Mouse (Mus musculus): Measurements from ENCODE around the gene Olfr64.

Olfr64 gene

DNA sequence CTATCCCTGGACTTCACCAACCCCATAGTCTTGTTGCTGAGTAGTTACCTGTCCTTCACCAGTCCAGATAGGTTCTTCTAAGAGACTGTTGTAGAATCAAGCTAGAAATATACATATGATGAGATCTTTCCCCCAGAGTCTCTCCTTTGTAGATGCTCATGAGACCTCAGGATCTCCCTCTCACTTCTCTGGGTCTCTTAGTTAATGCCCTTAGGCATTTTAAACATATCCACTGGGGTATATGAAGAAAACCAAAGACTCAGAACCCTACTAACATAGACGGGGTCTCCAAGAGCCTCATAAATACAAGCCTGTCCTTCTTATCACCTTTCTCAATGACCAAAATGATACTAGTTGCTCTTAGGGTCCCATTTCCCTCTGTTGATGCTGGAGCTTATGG is at the start of gene Olfr64:
Olfr64 (minus strand) TSS at position 101 of the 400 bp plus-strand sequence.
- no peak for DNase-seq (ENCODE audit: low read depth, low spot score)

DNA sequence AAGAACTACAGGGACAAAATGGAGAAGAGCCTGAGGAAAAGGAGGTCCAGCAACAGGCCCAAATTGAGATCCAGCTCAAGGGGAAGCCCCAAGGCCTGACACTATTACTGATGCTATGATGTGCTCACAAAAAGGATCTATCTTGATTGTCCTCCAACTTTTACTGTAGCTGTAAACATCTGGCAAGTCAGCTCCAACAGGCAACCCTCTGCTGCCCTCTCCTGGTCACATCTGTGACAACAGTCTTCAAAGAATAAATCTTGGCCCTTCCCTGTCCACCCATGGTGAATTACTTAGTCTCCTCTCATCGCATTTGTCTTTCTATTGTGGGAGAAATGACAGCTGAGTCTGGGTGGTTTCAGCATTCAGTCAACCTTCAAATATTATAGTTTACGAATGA is 48.4 kb upstream of the Olfr64 start:
- peak; percentile 27 for DNase-seq (ENCODE audit: low read depth, low spot score)

DNA sequence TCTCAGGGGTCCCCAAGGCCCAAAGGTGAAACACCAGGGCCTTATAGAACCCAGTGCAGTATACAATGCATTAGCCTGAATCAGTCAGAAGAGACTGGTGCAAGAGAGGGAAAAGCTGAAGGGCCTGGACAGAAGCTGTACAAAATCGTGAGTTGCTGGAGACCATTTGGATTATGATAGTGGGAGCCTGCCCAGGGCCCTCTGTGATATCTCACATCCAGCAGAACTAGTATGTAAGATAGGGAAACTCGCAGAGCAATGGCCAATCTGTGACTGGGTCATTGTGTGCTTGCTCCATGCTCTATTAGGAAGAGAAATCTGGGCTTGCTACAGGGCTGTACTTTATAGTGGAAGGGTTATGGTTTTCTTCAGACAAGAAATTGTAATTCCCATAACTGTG is 40.0 kb upstream of the Olfr64 start, which contains the start of gene Olfr632:
Olfr632 (plus strand) TSS at position 84 of the 400 bp plus-strand sequence.
- DNase-seq (ENCODE audit: low read depth, low spot score) = no peak

DNA sequence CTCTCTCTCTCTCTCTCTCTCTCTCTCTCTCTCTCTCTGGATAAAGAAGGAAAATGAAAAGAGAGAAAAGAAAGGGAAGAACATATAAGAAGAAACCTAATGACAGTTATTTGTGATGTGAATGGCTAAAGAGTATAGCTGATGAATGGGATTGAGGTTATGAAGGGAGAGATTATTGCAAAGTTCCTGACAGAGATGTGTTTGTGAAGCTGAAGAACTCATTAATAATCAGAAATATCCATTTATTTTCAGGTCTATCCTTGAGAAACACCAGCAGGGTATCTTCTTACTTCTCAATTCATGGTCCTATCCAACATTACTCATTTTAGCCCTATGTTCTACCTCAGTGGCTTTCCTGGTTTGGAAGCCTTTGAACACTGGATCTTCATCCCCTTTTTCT is 34.2 kb upstream of the Olfr64 start, which contains the start of gene Olfr631:
Olfr631 (plus strand) TSS at position 301 of the 400 bp plus-strand sequence.
- no peak for DNase-seq (ENCODE audit: low read depth, low spot score)

DNA sequence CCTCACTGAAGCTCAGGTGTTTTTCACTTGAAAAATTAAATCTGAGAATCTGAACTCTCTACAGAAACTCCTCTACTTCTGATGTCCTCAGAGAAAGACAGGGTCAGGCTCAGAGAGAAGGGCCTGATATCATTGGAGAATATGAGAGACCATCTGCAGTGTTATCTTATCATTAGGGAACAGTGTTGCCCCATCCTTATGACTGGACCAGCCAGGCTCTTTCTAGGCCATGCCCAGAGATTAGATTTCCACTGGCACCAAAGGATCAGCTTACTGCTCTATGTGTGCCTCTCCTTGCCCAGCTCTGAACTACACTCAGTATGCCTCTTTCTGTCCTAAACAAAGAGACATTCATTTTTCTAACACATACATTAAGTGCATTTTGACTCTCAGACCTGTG is 21.1 kb upstream of the Olfr64 start:
- no peak for DNase-seq (ENCODE audit: low read depth, low spot score)

DNA sequence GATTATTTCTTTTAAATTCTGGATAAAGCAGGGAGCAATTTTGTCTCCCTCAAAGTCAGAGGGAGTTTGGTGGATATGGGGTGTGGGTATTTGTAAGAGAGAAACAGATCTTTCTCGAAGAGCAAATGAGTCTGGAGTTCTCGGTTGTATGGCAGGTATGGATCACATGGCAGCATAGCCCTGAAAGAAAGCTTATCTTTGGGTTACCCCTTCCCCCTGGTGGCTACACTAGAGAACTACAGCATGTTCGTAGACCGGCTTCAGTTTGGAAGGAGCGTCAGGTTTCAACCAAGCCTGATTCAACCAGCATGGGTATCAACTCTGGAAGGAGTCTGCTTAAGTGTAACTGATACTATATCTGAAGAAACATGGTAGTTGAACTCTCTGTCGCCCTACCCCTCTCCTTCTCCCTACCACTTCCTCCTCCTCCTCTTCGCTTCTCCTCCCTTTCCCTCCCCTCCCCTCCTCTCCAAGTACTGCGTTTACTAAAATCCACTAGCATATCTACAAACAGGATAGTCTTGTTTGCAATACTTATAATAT is 18.8 kb upstream of the Olfr64 start:
- DNase-seq (ENCODE audit: low read depth, low spot score) = no peak

DNA sequence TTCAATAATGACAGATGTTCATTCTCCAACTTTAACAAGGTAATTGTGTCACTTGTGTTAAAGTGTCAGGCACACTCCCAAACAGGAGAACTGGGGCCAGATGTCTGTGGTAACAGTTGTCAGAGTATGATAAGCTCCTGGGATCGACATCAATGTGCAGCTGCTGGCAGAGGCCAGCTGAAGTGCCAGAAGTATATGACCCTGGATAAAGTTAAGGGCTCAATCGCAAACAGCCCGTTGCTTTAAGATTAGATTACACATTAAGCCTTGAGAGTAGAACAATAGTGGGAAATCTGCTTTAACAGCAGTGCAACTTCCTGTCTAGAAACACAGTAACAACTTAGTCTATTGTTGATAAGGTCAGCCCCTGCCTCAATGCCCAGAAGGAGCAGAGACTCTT is 15.8 kb upstream of the Olfr64 start:
- DNase-seq (ENCODE audit: low read depth, low spot score) = no peak

DNA sequence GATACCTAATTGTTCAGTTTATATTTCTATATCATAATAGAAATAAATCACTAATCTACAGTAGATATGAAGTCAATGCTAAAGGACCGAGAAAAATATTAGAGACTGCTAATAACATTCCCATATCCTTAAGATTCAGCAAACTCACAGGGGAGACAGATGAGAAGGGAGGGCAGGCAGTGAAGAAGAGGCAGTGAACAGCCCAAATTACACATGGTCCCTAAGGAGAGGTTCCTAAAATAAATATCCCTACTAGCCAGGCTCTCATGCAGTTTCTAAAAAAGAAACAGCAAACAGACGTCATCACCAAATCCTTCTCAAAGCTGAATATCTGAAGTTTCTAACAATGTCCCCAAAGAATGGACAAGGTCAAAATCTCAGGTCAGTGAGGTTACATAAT is 8.9 kb upstream of the Olfr64 start, which contains the start of gene Olfr65:
Olfr65 (plus strand) TSS at position 301 of the 400 bp plus-strand sequence.
- DNase-seq (ENCODE audit: low read depth, low spot score) = no peak

DNA sequence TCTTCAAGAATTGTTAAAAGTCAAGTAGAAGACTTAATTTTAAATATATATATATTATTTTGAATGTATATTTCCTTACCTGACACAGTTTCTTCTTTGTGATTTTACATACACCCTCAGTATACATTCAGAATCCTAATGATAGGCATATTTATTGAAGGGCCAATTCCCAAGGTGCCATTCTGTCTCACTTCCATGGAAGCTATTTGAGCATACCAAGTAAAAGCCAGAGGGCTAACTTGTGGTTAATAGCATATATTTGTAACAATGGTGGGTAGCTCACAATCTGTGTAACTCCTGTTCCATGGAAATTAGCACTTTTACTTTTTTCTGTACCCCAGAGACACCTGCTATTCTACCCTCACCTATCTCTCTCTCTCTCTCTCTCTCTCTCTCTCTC is 8.1 kb downstream of the Olfr64 start, which contains the start of gene Olfr66:
Olfr66 (minus strand) TSS at position 101 of the 400 bp plus-strand sequence.
- DNase-seq (ENCODE audit: low read depth, low spot score) = no peak

DNA sequence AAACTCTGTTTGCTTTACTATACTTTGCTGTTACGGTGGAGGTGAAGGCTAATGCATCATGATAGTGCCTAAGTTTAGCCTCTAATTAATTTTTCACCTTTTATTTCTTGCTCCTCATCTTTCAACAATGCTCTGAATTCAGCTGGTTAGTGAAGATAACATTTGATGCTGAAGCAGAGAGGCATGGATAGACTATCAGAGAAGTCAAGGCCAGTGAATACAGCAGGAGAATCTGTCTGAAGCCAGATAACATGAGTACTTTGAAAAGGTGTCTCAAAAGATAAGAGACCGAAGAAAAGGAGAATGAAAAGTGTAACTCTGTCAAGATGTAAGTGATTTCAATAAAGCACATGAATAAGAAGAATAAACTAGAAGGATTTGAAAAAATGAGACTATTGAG is 17.2 kb downstream of the Olfr64 start:
- DNase-seq (ENCODE audit: low read depth, low spot score) = no peak

DNA sequence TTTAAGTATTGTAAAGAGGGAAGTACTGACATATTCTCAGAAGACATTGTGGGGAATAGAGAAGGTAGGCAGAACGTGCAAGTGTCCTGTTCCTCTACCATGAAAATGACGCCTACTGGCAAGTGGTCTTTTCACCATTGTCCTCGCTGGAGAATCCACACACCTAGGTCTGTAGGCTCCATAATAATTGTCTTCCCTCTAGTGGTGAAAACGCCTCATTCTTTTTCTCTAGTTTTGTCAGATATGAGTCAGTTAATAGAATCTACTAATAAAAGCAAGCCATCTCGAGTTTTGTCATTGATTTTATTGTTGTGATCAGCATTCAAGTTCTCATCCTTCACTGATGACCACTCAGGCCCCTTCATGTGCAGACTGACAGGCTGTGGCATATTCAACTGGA is 19.8 kb downstream of the Olfr64 start:
- no peak for DNase-seq (ENCODE audit: low read depth, low spot score)

DNA sequence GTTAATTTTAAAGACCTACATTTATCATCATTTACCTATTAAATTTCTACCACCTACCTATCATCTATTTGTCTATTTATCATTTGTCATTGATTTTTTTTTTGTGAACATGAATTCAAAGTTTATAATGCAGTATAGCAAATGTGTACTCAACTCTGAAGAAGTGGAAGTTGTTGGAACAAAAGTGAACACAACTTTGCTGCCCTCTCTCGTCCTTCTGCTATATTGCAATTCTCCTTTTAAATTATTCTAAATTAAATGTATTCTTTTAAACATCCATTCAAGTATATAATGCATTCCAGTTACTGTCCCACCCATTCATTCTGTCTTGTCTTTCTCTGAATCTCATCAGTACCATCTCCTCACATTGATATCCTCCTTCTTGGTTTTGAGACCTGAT is 21.2 kb downstream of the Olfr64 start:
- DNase-seq (ENCODE audit: low read depth, low spot score) = no peak

DNA sequence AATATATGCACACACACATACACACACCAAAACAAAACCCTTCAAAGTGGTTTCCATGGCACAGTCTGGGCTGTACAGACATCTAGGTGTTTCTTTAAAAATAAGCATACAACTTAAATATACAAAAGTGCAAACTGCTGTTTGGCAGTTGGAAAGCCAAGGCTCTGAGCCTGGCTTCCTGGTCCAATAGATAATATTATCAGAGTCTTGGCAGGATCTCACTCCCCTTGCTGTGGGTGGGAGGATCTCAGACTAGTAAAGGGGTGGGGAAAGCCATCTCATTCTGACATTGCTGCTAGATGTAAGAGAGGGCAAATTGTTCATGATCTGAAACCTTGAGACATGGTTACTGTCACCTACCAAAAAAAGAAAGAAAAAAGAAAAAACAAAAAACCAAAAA is 23.6 kb downstream of the Olfr64 start:
- DNase-seq (ENCODE audit: low read depth, low spot score) = no peak

DNA sequence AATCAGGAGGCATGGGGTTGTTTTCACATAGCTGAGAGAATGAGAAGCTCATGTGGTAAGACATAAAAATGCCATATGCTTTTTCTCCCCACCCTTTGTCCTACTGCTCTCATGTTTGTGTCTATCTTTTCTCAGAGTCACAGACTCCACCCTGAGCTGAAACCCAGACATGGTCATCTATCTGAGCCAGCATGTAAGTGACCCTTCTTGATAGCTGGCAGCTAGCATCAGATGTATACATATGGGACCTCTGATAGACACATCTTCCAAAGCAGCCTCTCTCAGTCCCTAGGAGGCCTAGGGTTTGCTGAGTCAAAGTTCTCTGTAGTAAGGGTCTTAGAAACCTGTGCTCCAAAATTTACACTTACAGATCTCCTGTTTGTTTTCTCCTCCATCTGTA is 28.6 kb downstream of the Olfr64 start:
- DNase-seq (ENCODE audit: low read depth, low spot score) = no peak

DNA sequence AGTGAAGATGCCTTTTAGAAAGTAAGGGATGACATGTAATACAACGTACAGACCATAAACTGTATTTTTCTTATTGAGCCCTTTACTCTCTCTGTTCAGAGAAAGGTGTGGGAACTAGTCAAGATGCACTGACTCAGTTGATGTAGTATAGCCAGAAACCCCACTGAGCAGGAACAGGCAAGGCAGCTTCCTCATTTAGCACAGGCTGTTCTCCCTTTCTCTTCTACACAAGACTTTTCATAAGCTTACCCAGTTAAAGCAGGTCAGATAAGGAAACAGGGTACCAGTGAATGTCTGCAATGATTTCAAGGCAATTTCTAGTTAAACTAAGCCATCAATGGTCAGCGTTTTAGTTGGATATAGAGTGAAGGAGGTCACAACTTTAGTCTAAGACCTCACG is 32.8 kb downstream of the Olfr64 start:
- no peak for DNase-seq (ENCODE audit: low read depth, low spot score)

DNA sequence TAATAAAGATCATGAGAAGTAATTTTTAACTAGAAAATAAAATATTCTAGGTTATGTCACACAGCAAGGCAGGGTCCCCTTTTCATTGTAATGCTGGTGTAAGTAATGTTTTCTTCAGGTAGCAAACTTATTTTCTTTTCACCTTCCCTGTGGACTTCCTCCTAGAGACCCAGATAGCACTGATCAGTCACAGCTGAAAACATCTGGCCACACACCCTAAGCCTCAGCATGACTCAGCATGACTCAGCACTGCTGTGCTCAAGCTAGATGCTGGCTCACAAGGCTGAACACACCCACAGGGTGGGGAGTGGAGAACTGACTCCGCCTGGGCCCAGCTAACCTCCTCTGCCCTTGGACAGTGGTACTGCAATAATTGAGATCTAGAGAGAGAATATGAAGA is 33.4 kb downstream of the Olfr64 start:
- no peak for DNase-seq (ENCODE audit: low read depth, low spot score)

DNA sequence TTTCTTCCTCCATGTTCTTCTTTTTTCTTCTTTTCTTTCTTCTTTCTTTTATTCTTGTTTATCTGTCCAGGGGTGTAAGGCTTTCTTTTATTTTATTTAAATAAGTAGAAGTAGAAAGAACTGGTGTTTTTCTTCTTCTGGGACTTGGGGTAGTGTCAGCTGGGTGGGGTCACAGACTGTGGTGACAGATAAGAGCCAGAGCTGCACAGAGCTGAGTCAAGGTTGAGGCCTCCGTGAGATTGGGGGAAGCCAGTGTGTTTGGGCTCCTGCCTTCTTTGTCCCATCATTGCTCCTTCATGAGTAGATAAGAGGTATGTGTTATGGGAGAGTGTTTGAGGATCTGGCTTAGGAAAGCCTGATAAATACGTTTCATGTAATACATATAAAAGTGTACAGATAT is 35.2 kb downstream of the Olfr64 start:
- no peak for DNase-seq (ENCODE audit: low read depth, low spot score)

DNA sequence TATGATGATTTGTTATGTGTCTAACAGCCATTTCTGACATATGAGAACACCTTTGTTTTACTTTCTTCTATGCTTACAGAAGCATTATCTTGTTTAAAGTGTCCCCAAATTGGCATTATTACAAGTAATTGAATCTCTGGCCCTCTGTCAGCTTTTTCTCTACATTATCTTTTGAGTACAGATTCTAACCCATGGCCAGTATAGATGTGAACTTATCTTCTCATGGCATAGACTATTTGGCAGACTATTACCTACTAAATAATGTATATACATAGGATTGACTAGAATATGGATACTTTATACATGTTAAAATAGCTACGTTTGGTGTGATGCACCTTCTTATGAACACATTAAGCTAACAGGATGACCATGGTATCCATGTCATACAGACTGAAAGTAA is 39.6 kb downstream of the Olfr64 start:
- DNase-seq (ENCODE audit: low read depth, low spot score) = no peak

DNA sequence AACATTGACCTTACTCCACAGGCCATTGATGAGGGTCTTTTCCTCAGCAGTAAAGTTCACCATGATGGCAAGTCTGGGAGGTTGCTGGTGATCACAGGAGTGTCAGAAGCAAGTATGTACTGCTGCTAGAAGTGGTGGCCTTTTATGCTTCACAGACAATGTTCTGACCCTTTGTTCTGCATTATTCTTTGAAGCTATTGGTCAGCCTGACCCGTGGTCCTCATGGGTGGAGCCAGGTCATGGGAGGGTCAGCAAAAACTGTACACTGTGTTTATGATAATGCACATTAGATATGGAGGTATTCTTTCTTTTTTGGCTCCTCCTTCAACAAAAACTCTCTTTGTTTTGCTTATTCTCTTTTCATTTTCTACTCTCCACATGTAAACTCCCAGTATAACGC is 41.2 kb downstream of the Olfr64 start, which contains the start of gene Hbb-y:
Hbb-y (minus strand) TSS at position 127 of the 400 bp plus-strand sequence.
- DNase-seq (ENCODE audit: low read depth, low spot score) = no peak

DNA sequence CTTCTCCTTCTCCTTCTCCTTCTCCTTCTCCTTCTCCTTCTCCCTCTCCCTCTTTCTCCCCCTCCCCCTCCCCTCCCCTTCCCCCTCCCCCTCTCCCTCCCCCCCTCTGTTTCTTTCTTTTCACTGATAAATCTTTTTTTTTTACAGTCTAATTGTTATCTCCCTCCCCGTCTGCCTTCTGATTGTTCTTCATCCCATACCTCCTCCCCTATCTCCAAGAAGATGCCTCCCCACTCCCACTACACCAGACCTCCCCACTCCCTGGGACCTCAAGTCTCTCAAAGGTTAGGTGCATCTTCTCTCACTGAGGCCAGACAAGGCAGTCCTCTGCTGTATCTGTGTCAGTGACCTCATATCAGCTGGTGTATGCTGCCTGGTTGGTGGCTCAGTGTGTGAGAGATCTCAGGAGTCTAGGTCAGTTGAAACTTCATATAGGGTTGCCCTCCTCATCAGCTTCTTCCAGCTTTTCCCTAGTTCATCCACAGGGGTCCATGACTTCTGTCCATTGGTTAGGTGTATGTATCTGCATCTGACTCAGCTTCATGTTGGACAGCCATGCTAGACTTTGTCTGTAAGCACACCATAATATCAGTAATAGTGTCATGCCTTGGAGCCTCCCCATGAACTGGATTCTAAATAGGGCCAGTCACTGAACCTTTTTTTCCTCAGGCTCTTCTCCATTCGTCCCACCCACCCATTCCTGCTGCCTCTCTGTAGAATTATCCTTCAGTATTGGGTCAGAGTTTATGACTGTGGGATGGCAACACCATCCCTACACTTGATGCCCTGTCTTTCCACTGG is 49.6 kb downstream of the Olfr64 start:
- no peak for DNase-seq (ENCODE audit: low read depth, low spot score)

DNA sequence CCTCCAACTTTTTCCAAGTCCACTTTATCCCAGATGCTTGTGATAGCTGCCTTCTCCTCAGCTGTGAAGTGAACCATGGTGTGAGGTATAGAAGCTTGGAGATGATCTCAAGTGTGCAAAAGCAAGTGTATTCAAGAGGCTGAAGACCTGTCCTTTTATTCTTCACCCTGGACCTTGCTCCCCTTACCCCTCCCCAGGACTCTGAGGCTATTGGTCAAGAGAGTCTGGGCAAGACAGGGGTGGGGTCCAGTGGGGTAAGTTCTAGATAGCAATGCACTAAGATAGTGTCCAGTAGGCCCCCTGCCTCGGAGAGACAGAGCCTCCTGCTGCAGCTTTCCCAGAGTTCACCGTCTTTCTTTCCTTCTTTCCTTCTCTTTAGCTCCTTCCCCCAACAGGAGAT is 51.3 kb downstream of the Olfr64 start, which contains the start of gene Hbb-bh1:
Hbb-bh1 (minus strand) TSS at position 131 of the 400 bp plus-strand sequence.
- no peak for DNase-seq (ENCODE audit: low read depth, low spot score)

DNA sequence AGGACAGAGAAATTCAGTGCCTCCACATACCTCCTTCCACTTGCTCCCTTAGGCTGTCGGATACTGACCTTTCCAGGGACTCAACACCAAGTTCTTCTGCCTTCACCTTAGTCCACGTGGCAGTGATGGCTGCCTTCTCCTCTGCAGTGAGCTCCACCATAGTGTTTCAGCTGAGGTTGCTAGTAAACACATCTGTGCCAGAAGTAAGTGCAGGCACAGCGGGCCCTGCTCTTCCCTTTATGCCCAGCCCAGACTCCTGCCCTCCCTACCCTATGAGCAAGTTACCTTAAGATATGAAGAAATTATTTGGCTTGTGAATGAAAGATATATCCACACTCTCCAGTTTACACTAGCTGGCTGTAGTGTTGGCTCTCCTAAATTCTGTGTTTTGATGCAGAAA is 54.0 kb downstream of the Olfr64 start, which contains the start of gene Hbb-bh2:
Hbb-bh2 (minus strand) TSS at position 253 of the 400 bp plus-strand sequence.
- no peak for DNase-seq (ENCODE audit: low read depth, low spot score)

All from retina, postnatal 7 days (tissue).